Mouse (Mus musculus) cerebellum, postnatal 36 days (tissue): ENCODE measurements around the gene Mphosph6.

ENCODE experiments used
- DNase-seq, 2 experiments: peaks; one replicate each; pipeline ENCODE4 v3.0.0; 2021 to 2022; ENCODE audit warnings: mixed read lengths in 2 of 2

Mphosph6 gene

DNA sequence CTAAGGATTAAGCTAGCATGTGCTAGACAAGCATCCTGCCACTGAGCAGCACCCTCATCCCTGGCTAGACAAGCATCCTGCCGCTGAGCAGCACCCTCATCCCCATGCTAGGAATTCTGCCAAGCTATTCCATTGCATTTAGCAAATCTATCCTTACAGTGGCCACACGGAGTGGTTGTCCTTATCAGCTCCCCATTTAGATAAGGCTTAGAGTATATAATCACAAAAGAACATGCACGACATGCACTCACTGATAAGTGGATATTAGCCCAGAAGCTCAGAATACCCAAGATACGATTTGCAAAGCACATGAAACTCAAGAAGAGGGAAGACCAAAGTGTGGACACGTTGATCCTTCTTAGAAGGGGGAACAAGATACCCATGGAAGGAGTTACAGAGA is 35.8 kb downstream of the Mphosph6 start:
- no peak for DNase-seq

- no peak for DNase-seq
Observed at GRCm38 (mm10) chr8:117764625-117765024, 37.1 kb downstream of the Mphosph6 start.

- DNase-seq, result no peak
Observed at GRCm38 (mm10) chr8:117762776-117763175, 39.0 kb downstream of the Mphosph6 start.

DNA sequence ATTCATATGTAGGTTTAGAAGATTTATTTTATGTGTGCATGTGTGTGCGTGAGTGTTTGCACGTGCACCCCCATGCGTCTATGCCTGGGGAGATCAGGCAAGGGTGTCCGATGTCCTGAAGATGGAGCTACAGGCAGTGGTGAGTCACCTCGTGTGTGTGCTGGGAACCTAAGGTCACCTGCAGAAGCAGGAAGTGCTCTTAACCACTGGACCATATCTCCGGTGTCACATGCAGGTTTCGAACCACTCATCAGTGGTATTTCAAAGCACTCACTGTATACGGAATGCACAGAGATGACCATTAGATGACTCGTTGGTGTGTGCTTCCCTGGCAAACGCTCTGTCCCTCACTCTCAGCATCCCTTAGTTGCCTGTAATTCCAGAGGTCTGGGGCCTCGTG is 43.8 kb downstream of the Mphosph6 start:
- no peak for DNase-seq

DNA sequence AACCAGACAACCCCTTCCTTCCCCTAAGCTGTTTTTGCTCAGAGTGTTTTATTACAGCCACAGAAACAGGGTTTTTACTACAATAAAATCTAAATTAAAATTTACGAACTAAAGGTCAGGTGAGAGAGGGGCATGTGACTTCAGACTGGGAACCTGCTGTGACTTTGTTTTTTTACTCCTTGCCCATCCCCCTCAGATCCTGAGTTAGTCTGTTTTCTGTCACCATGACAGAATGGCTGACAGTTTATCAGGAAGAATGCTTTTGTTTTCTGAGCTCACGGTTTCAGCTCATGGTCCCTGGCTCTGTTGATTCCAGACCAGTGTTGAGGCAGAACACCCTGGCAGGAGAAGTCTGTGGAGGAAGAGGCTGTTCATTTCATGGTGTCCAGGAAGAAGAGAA is 52.3 kb downstream of the Mphosph6 start:
- DNase-seq, result no peak

GRCm38 (mm10) chr8:117747886-117748730 is 53.6 kb downstream of the Mphosph6 start:
- no peak for DNase-seq

DNA sequence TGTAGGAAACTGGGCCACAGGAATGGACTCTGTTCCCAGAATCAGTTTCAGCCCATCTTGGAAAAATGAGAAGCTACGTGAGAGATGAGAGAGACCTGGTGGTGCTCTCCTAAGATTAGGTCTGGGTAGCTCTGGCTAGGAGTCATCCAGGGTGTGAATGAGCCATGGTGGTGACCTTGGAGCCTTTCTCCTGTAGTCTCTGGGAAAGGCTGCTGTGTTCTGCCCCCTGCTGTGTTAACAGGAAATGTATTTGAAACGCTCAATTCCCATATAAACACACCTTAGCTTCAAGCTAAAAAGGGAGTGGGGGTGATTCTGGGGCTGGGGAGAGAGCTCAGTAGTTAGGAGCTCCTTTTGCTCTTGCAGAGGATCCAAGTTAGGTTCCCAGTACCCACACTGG is 54.3 kb downstream of the Mphosph6 start:
- DNase-seq, result no peak

DNA sequence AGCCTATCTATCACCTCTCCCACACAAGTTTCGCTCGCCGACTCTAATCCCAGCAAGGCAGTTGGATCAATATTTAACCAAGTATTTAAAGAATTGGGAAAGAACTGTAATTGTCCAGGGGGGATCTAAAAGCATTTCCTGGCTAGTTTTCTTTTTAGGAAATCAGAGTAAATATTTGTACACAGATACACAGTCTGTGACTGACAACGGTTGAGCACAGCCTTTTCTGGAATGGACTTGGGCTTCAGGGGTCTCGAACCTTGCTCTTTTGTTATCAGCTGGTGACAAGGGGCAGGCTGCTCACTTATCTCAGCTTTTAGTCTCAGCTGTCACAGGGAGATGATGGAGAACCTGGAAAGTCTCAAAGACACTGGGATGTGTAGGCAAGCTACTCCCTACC is 55.1 kb downstream of the Mphosph6 start:
- DNase-seq, result no peak

- DNase-seq, result no peak
Observed at GRCm38 (mm10) chr8:117742431-117743012, 59.2 kb downstream of the Mphosph6 start.
